Mouse (Mus musculus) heart, embryonic 16.5 days (tissue): ENCODE data around the gene Zdhhc16. TPM values are rescaled to one million over a fixed set of nuclear protein-coding genes. Genes with fewer than 3 reads are reported as not detected.

Source experiments
- ATAC-seq: fragments of 200-750 bp; cut with Nextera tagmentation; replicated peaks from 2 replicates; pipeline ENCODE4 v1.8.0; 2017; ENCODE audit warnings: moderate number of reproducible peaks; ENCODE audit not compliant: insufficient read depth, low FRiP score; ENCODE audit errors: extremely low read depth
- H3K27ac ChIP-seq: fragments of 300-500 bp; sonication (generic); 2 replicates; pipeline ENCODE4 v1.5.1; 2014; ENCODE audit warnings: mild to moderate bottlenecking, low read length, control low read depth, moderate library complexity
- H3K27me3 ChIP-seq: fragments of 300-500 bp; sonication (generic); 2 replicates; pipeline ENCODE4 v1.6.1; 2014; ENCODE audit warnings: low read length, mixed read lengths; ENCODE audit not compliant: control insufficient read depth, insufficient read depth
- H3K36me3 ChIP-seq: fragments of 300-500 bp; sonication (generic); 2 replicates; pipeline ENCODE4 v1.6.1; 2014; ENCODE audit not compliant: control insufficient read depth, insufficient read depth
- H3K4me1 ChIP-seq: fragments of 300-500 bp; sonication (generic); 2 replicates; pipeline ENCODE4 v1.6.1; 2014; ENCODE audit warnings: low read length, mixed read lengths; ENCODE audit not compliant: control insufficient read depth, insufficient read depth
- H3K4me2 ChIP-seq: fragments of 300-500 bp; sonication (generic); 2 replicates; pipeline ENCODE4 v1.6.1; 2014; ENCODE audit warnings: low read depth, mild to moderate bottlenecking, control low read depth, low read length
- H3K4me3 ChIP-seq: fragments of 300-500 bp; sonication (generic); 2 replicates; pipeline ENCODE4 v1.5.1; 2014; ENCODE audit warnings: mild to moderate bottlenecking, control low read depth, low read length
- H3K9ac ChIP-seq: fragments of 300-500 bp; sonication (generic); 2 replicates; pipeline ENCODE4 v1.6.1; 2014; ENCODE audit warnings: low read length, control low read depth
- H3K9me3 ChIP-seq: fragments of 300-500 bp; sonication (generic); replicated peaks from 2 replicates; pipeline ENCODE4 v1.6.1; 2016; ENCODE audit warnings: low read length; ENCODE audit not compliant: control insufficient read depth
- WGBS: fragments of 180-500 bp; shearing (Covaris S2); extraction: QIAGEN DNeasy Blood & Tissue Kit; methylation state at CpG from one replicate; pipeline ENCODE4 v1.1.7; 2014; 5-methylcytosine and 5-hydroxymethylcytosine counted together
- polyA plus RNA-seq: library from polyadenylated mRNA; unstranded; fragments of >200 nt; fragmentation: Nextera tagmentation; extraction: Ambion mirVana; gene quantifications from 2 replicates; pipeline ENCODE4 v1.2.1, GENCODE M21; 2015

Zdhhc16 gene
- polyA plus RNA-seq, 1 experiment from 2014 or later: 53.7 TPM

GRCm38 (mm10) chr19:41992971-41993370, 59.7 kb downstream of the Zdhhc16 start:
- H3K4me2 ChIP-seq: no peak overlapping the region
- H3K9me3 ChIP-seq: no peaks in the 10 kb centered on the region
- no peak overlapping the region for H3K27ac ChIP-seq
- no peaks in the 10 kb centered on the region for H3K36me3 ChIP-seq
- no peak overlapping the region for H3K9ac ChIP-seq
- H3K27me3 ChIP-seq: no peaks in the 10 kb centered on the region
- peaks cover 30% of the 10 kb centered on the region for H3K4me1 ChIP-seq
- no peak overlapping the region for H3K4me3 ChIP-seq
- no peak for ATAC-seq
- WGBS: 81% methylated on average over 2 of the region's 2 CpGs

- Histone ChIP-seq H3K27me3 (no peaks in the 10 kb centered on the region), H3K4me1 (peaks cover 32% of the 10 kb centered on the region), H3K4me2 (no peak overlapping the region), H3K27ac (no peak overlapping the region), H3K36me3 (no peaks in the 10 kb centered on the region), H3K9me3 (no peaks in the 10 kb centered on the region), H3K9ac (no peak overlapping the region; the same call in 1 of the 2 replicates), H3K4me3 (no peak overlapping the region)
- no peak for ATAC-seq
- 54% methylated on average over 6 of the region's 6 CpGs for WGBS
Observed at GRCm38 (mm10) chr19:41993484-41993883, 60.2 kb downstream of the Zdhhc16 start.

Other genes starting within 250 kb of the Zdhhc16 start
- 0.21 TPM in 2 replicates for gene Slit1, start 189.8 kb upstream of the Zdhhc16 start, polyA plus RNA-seq
- 12.7 and 13.6 TPM in 2 replicates for gene Arhgap19, start 131.4 kb upstream of the Zdhhc16 start, polyA plus RNA-seq
- gene Frat1, start 103.5 kb upstream of the Zdhhc16 start, polyA plus RNA-seq: 2.4 and 2.7 TPM in 2 replicates
- 1.9 and 2.8 TPM in 2 replicates for gene Frat2, start 85.3 kb upstream of the Zdhhc16 start, polyA plus RNA-seq
- 9.4 and 10.0 TPM in 2 replicates for gene Rrp12, start 37.3 kb upstream of the Zdhhc16 start, polyA plus RNA-seq
- 694 and 741 TPM in 2 replicates for gene Pgam1, start 21.6 kb upstream of the Zdhhc16 start, polyA plus RNA-seq
- gene Exosc1, start 57 bp upstream of the Zdhhc16 start, polyA plus RNA-seq: 40.2 and 45.3 TPM in 2 replicates
- 20.7 and 24.5 TPM in 2 replicates for gene Mms19, start 47.7 kb downstream of the Zdhhc16 start, polyA plus RNA-seq
- gene Ubtd1, start 48.3 kb downstream of the Zdhhc16 start, polyA plus RNA-seq: 17.1 and 18.5 TPM in 2 replicates
- gene Ankrd2, start 102.5 kb downstream of the Zdhhc16 start, polyA plus RNA-seq: not detected in 2 replicates
- 0.49 and 0.67 TPM in 2 replicates for gene Hoga1, start 112.1 kb downstream of the Zdhhc16 start, polyA plus RNA-seq
- not detected in 2 replicates for gene 4933411K16Rik, start 118.8 kb downstream of the Zdhhc16 start, polyA plus RNA-seq
- 9.1 and 10.6 TPM in 2 replicates for gene Morn4, start 152.9 kb downstream of the Zdhhc16 start, polyA plus RNA-seq
- gene Pi4k2a, start 157.0 kb downstream of the Zdhhc16 start, polyA plus RNA-seq: 8.5 and 14.3 TPM in 2 replicates
- gene Avpi1, start 195.6 kb downstream of the Zdhhc16 start, polyA plus RNA-seq: 33.4 and 37.2 TPM in 2 replicates
- 7.3 TPM in 2 replicates for gene Marveld1, start 213.9 kb downstream of the Zdhhc16 start, polyA plus RNA-seq
- 22.8 and 25.1 TPM in 2 replicates for gene Zfyve27, start 230.5 kb downstream of the Zdhhc16 start, polyA plus RNA-seq